Mouse (Mus musculus) retina, postnatal 7 days (tissue): ENCODE results near the gene 1700037C18Rik.

Experiments used
- DNase-seq: peaks from one replicate; pipeline ENCODE4 v3.0.0-alpha.2; 2012; ENCODE audit warnings: low read depth, low spot score

Gene 1700037C18Rik

GRCm38 (mm10) chr16:3908537-3909111 is at the start of gene 1700037C18Rik, which contains the start of gene Cluap1:
Gene 1700037C18Rik, minus strand, starts transcription at chr16:3908689.
Gene Cluap1, plus strand, starts transcription at chr16:3908801.
- peak; percentile 88 for DNase-seq

GRCm38 (mm10) chr16:3956369-3956768 is 47.9 kb upstream of the 1700037C18Rik start:
- DNase-seq: no peak

GRCm38 (mm10) chr16:3951141-3951540 is 42.7 kb upstream of the 1700037C18Rik start:
- DNase-seq: no peak

GRCm38 (mm10) chr16:3934701-3935100 is 26.2 kb upstream of the 1700037C18Rik start:
- DNase-seq: no peak

GRCm38 (mm10) chr16:3934091-3934490 is 25.6 kb upstream of the 1700037C18Rik start:
- DNase-seq: no peak

GRCm38 (mm10) chr16:3933536-3933935 is 25.0 kb upstream of the 1700037C18Rik start:
- no peak for DNase-seq

- no peak for DNase-seq
Measured at GRCm38 (mm10) chr16:3929151-3929550, 20.7 kb upstream of the 1700037C18Rik start.

- DNase-seq: no peak
Measured at GRCm38 (mm10) chr16:3928582-3928981, 20.1 kb upstream of the 1700037C18Rik start.

- DNase-seq: no peak
Measured at GRCm38 (mm10) chr16:3923966-3924365, 15.5 kb upstream of the 1700037C18Rik start.

- DNase-seq: no peak
Measured at GRCm38 (mm10) chr16:3923515-3923914, 15.0 kb upstream of the 1700037C18Rik start.

- no peak for DNase-seq
Measured at GRCm38 (mm10) chr16:3920756-3921155, 12.3 kb upstream of the 1700037C18Rik start.

GRCm38 (mm10) chr16:3909118-3909517 is 629 bp upstream of the 1700037C18Rik start:
- no peak for DNase-seq

- no peak for DNase-seq
Measured at GRCm38 (mm10) chr16:3907471-3907870, 1.0 kb downstream of the 1700037C18Rik start.

- DNase-seq: no peak
Measured at GRCm38 (mm10) chr16:3896553-3896952, 11.9 kb downstream of the 1700037C18Rik start.

- no peak for DNase-seq
Measured at GRCm38 (mm10) chr16:3896046-3896445, 12.4 kb downstream of the 1700037C18Rik start.

GRCm38 (mm10) chr16:3895173-3895792 is 13.2 kb downstream of the 1700037C18Rik start:
- DNase-seq: no peak

- DNase-seq: no peak
Measured at GRCm38 (mm10) chr16:3893739-3894138, 14.8 kb downstream of the 1700037C18Rik start.

- DNase-seq: no peak
Measured at GRCm38 (mm10) chr16:3891621-3892295, 16.7 kb downstream of the 1700037C18Rik start.

GRCm38 (mm10) chr16:3885065-3885670 is 23.3 kb downstream of the 1700037C18Rik start:
- DNase-seq: no peak

- DNase-seq: peak; percentile 91
Measured at GRCm38 (mm10) chr16:3884201-3885064, 24.1 kb downstream of the 1700037C18Rik start, which contains the start of the genes Zfp597 and Gm20695. Gene Zfp597, minus strand, starts transcription at chr16:3884561. Gene Gm20695, plus strand, starts transcription at chr16:3884648.

GRCm38 (mm10) chr16:3876346-3876745 is 32.1 kb downstream of the 1700037C18Rik start:
- DNase-seq: no peak
